Mouse (Mus musculus) urinary bladder, postnatal 25 days (tissue): Measurements from ENCODE around the gene Nek11.

Source experiments
- DNase-seq: peaks from one replicate; pipeline ENCODE4 v3.0.0; 2022; ENCODE audit warnings: low spot score

Nek11 gene

GRCm38 (mm10) chr9:105395218-105395627 lies at the start of gene Nek11, which contains the start of gene Aste1:
Gene Nek11 (minus strand): TSS chr9:105395524.
Gene Aste1 (plus strand): TSS chr9:105395392.
- peak; percentile 93 for DNase-seq

- no peak for DNase-seq
Measured at GRCm38 (mm10) chr9:105408549-105408948, 13.2 kb upstream of the Nek11 start.

DNA sequence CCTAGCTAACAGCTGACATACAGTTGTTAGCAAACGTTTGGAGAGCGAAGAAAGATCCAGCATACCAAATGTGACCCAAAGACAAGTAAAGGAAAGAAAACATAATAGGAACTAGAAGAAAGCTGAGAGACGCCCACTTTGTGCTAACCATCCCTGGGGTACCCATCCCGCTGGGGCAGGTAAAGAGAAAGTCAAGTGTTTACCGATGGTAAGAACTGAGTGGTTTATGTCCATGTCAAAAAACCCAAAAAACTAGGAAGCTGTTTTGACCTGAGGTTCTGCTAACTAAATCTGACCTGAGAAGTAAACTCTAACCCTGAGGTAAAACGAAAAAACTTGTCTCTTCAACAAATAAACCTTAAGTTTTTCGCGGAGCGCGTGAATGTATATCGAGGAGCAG lies 604 bp downstream of the Nek11 start:
- DNase-seq = no peak

- no peak for DNase-seq
Measured at GRCm38 (mm10) chr9:105390616-105391015, 4.7 kb downstream of the Nek11 start.

DNA sequence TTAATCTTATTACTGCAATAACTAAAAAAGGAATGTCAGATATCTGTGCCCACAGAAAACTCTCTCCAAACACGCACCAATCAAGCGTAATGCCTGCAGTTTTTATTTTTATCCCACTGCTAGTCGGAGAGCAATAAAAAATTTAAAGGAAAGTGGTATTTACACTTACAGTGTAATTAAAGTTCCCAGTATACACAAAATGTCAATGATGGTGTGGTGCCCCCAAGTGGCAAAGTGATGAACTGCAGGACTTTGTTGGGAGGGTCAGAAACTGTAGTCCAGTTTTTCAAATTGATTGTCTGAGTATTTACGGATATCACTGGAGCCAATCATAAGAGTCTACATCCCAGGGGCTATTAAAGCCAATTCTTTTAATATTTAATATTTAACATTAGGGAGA lies 6.0 kb downstream of the Nek11 start:
- DNase-seq = peak; percentile 75

GRCm38 (mm10) chr9:105387403-105387802 lies 7.9 kb downstream of the Nek11 start:
- DNase-seq = no peak

DNA sequence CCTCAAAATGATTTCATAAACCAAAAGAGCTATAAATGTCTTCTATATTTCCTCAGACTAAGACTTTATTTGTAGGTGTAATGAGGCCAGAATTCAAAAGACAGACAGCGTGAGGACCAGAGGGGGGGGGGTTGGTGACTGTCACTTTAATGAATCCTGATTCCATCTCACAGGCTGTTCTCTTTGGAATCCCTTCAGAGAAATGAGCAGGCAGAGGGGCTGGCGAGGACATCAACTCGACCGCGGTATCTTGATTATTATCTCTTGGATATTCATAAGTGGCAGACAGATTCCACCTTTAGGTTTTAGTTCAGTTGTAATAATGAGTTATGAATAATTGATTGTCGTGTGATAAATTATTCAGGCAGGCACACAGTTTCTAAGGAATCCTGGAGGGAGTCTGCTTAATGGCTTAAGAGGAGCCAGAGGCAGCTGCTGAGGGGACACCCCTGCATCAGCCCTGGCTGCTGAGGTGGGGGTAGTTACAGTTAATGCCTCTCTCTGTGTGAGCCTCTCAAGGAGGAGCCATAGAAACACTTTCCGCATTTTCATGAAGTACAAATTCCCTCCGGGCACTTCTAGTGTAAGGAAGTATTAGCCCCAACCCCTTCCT lies 15.7 kb downstream of the Nek11 start:
- no peak for DNase-seq

DNA sequence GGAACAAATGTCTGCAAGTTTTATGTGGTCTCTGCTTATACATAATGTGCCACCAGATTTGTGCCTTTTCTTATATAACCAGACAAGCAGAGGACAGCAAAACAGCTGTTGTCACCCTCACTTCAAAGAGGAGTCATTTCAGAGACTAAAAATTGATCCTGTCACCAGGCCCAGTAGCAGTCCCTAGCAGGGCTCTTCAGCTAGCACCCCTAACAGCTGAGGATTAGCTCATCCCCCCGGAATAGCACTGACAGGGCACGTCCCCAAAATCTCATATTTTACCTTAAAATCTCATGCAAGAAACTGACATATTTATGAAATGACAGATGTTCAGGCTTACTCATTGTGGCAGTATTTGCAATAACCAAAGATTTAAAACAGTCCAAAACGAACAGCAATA lies 17.7 kb downstream of the Nek11 start:
- no peak for DNase-seq

GRCm38 (mm10) chr9:105376954-105377530 lies 18.3 kb downstream of the Nek11 start:
- DNase-seq = no peak

GRCm38 (mm10) chr9:105376411-105376810 lies 18.9 kb downstream of the Nek11 start:
- DNase-seq = no peak

GRCm38 (mm10) chr9:105374361-105374760 lies 21.0 kb downstream of the Nek11 start:
- no peak for DNase-seq

GRCm38 (mm10) chr9:105368605-105369004 lies 26.7 kb downstream of the Nek11 start:
- DNase-seq = no peak

DNA sequence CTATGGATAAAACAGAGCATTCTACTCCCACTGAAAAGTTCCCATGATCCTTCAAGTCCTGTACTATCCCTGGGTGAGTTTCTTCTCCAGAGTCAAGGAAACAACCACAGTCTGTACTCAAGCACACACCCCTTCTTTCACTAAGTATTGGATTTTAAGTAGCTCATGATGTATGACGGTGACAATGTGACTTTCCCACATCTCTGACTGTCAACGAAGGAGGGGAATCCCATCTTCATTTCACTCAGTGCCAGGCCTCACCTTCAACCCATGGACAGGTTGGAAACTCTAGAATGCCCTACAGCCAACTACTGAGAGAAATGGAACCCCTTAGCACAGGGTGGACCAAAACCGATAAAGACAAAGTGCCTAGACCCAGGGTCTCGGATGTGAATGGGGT lies 29.1 kb downstream of the Nek11 start:
- DNase-seq = no peak

DNA sequence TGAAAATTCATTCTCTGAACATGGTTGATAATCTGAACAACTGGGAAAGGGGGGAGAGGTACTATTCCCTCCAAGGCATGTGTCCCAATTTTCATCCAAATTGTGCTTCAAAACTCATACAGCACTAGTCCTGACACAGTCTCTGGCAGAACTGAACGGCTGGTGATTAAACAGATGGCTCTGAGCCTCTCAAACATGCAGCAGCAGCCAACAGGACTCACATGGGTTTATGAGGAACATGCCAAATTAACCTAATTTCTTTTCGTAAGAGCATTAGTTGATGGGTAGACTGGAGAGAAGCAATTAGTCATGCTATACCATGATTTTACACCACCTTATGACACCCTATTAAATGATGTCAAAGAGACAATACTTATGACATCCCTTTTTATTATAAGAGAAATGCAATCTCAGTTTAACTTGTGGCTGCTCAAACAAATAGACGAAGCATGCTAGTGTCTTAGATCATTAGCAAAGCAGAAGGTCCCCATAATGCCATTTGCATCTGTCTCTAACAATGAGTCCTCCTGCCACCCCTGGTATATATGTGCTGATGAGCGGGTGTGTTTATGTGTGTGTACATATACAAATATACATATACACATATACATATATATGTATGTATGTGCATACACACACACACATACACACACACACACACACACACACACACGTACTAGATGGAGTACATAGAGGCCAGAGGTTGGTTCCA lies 31.6 kb downstream of the Nek11 start:
- no peak for DNase-seq

DNA sequence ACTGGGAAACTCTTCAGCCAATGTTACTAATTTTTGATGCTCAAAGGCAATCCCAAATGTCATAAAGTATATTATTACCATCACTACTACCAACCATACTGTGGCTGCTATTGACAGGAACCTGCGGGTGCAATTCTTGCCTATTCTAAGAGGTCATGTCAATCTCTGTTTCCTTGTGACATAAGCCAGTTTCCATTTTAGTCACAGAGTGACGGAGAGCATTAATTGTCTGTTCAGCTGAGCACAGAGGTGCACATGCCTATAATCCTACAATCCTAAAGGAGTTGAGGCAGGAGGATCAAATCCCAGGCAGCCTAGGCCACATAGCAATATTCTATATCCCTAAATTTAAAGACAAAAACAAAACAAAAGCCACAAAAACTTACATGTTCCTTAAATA lies 33.1 kb downstream of the Nek11 start:
- DNase-seq = no peak

- DNase-seq = no peak
Measured at GRCm38 (mm10) chr9:105349034-105349433, 46.3 kb downstream of the Nek11 start.

- DNase-seq = no peak
Measured at GRCm38 (mm10) chr9:105348242-105349031, 46.9 kb downstream of the Nek11 start.

DNA sequence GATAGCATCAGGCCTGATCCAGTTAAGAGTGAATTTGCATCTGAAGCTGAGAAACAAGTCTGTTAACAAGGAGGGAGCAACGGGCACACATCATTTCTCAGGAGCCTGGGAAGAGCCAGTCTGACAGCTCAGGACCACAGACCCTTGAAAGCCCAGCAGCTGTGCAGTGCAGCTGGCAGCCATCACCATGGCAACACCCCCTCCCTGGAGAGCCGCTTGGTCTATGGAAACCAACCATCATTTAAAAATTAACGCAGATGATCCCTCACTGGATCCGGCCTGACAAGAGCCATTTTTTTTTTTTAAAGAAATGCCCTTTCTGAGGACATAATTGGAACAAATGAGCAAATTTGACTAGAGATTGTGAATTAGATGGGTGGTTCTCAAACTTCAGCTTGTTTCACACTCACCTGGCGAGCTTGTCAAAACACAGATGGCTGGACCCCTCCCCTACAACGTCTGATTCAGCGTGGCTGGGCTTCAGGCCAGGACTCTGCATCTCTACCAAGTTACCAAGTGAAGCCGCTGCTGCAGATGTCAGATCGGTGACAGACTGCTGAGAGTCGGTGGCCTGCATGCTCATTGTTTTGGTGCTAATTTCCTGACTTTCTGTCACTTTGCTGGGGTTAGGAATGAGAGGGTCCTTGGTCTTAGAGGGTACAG lies 52.2 kb downstream of the Nek11 start:
- DNase-seq = no peak

- DNase-seq = no peak
Measured at GRCm38 (mm10) chr9:105342565-105342964, 52.8 kb downstream of the Nek11 start.

DNA sequence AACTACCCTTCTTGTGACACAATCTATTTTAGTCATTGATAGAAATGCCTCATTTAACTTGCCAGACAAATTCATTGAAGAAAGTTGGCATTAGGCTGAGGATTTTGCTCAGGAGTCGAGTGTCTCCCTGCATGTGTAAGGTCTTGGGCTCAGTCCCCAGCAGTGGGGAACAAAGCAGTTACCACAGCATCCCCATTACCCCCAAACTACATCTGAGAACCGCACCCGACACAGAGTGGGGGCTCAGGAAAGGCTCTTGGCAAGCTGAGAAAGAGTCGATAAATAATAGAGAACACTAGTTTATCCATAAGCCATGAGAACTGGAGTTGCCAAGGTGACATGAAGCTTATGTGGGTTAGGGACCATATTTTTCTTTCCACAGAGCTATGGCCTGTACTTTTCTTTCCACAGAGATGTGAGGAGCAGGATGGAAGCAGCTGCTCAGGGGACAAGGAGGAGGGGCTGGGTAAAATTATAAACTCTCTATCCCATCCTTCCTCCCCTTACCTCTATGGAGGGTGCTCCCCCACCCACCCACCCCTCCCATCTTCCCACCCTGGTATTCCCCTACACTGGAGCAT lies 62.8 kb downstream of the Nek11 start:
- DNase-seq = no peak

GRCm38 (mm10) chr9:105321856-105322255 lies 73.5 kb downstream of the Nek11 start:
- no peak for DNase-seq

DNA sequence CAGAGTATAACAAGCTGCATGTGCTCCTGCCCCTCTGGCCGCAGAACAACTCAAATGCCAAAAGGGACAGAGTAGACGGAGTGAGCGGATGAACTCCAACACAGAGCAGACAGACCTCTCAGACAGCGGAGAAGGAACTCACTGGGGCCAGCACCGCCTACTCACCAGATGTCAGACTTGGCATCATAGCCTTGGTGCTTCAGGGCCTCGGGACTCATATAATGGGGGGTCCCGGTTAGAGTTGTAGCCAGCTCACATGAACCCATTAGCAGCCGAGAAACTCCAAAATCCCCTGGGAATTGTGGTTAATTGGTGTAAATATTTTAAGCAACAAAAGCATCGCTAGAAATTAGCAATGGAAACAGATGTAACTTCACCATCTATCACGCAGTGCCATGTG lies 82.1 kb downstream of the Nek11 start:
- no peak for DNase-seq
